Mouse (Mus musculus) embryonic facial prominence, embryonic 14.5 days (tissue): ENCODE results near the gene Aurka. TPM values are rescaled to one million over a fixed set of nuclear protein-coding genes. Genes with fewer than 3 reads are reported as not detected.

Source experiments
- ATAC-seq: fragments of 200-750 bp; cut with Nextera tagmentation; 2 replicates; pipeline ENCODE4 v1.8.0; 2017; ENCODE audit warnings: low read depth, moderate number of reproducible peaks, moderate TSS enrichment
- DNase-seq: peaks from one replicate; pipeline ENCODE4 v3.0.0-alpha.2; 2015; ENCODE audit warnings: low spot score
- H3K27ac ChIP-seq: fragments of 300-500 bp; sonication (generic); replicated peaks from 2 replicates; pipeline ENCODE4 v1.5.1; 2014; ENCODE audit warnings: low read depth, mild to moderate bottlenecking, low read length, moderate library complexity
- H3K27me3 ChIP-seq: fragments of 300-500 bp; sonication (generic); replicated peaks from 2 replicates; pipeline ENCODE4 v1.6.1; 2014; ENCODE audit warnings: low read length; ENCODE audit not compliant: control insufficient read depth, insufficient read depth
- H3K36me3 ChIP-seq: fragments of 300-500 bp; sonication (generic); 2 replicates; pipeline ENCODE4 v1.6.1; 2014; ENCODE audit warnings: low read length, mixed read lengths; ENCODE audit not compliant: control insufficient read depth, insufficient read depth
- H3K4me1 ChIP-seq: fragments of 300-500 bp; sonication (generic); 2 replicates; pipeline ENCODE4 v1.6.1; 2014; ENCODE audit warnings: antibody characterized with exemption, low read length; ENCODE audit not compliant: control insufficient read depth, insufficient read depth
- H3K4me2 ChIP-seq: fragments of 300-500 bp; sonication (generic); 2 replicates; pipeline ENCODE4 v1.6.1; 2014; ENCODE audit warnings: low read depth, mild to moderate bottlenecking, low read length, moderate library complexity, mixed read lengths
- H3K4me3 ChIP-seq: fragments of 300-500 bp; sonication (generic); 2 replicates; pipeline ENCODE4 v1.5.1; 2014; ENCODE audit warnings: low read depth, mild to moderate bottlenecking, low read length
- H3K9ac ChIP-seq: fragments of 300-500 bp; sonication (generic); 2 replicates; pipeline ENCODE4 v1.6.1; 2014; ENCODE audit warnings: low read depth, mild to moderate bottlenecking, low read length, moderate library complexity, mixed read lengths
- H3K9me3 ChIP-seq: fragments of 300-500 bp; sonication (generic); 2 replicates; pipeline ENCODE4 v1.6.1; 2016; ENCODE audit warnings: low read length; ENCODE audit not compliant: control insufficient read depth
- WGBS: fragments of 180-500 bp; shearing (Covaris S2); extraction: QIAGEN DNeasy Blood & Tissue Kit; methylation state at CpG from one replicate; pipeline ENCODE4 v1.1.7; 2014; 5-methylcytosine and 5-hydroxymethylcytosine counted together
- polyA plus RNA-seq: library from polyadenylated mRNA; unstranded; fragments of >200 nt; fragmentation: Nextera tagmentation; extraction: Ambion mirVana; gene quantifications from 2 replicates; pipeline ENCODE4 v1.2.1, GENCODE M21; 2014

The Aurka gene
- polyA plus RNA-seq, 1 experiment from 2014 or later: 79.2 TPM

DNA sequence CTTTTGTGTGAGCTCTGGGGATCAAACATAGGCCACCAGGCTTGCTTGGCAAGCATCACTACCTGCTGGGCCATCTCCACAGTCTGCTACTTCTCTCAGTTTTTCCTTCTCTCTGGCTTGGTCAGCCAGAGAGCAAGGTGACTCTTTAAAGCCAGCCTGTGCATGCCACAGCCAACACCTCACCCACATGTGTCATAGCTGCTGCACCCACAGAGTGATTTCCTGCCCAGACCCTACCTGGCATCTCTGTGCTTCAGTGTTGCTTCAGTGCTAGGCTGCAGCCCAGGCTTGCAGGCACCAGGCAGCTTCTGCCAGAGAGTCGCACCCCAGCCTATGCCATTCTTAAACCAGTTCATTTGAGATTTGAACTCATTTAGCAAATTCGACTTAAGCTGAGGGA lies 37.2 kb upstream of the Aurka start:
- Histone ChIP-seq H3K36me3 (no peaks in the 10 kb centered on the region), H3K4me3 (no peak overlapping the region), H3K27me3 (no peaks in the 10 kb centered on the region), H3K27ac (no peak overlapping the region), H3K9me3 (no peaks in the 10 kb centered on the region), H3K4me1 (no peaks in the 10 kb centered on the region), H3K9ac (no peak overlapping the region), H3K4me2 (no peak overlapping the region)
- WGBS: 77% methylated on average over 2 of the region's 2 CpGs
- ATAC-seq (no peak), DNase-seq (no peak)

DNA sequence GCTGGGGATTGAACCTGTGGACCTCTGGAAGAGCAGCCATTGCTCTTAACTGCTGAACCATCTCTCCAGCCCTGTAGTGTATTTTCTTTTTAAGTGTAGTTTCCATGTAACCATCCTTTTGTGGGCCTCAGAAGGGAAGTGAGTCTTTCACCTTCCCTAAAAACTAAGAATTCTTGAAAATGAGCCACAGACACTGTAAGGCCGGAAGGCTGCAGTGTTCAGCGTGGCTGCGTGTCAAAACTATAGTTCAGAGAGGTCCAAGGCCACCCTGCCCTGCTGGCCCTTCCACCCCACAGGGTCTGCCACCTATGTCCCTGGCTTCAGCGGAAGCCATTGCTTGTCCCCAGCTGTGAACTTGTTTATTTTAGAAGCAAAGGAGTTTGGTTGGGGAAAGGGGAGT lies 35.8 kb upstream of the Aurka start:
- Histone ChIP-seq H3K9ac (no peak overlapping the region), H3K9me3 (no peaks in the 10 kb centered on the region), H3K27me3 (no peaks in the 10 kb centered on the region), H3K4me2 (no peak overlapping the region), H3K36me3 (no peaks in the 10 kb centered on the region), H3K27ac (no peak overlapping the region), H3K4me3 (no peak overlapping the region), H3K4me1 (no peaks in the 10 kb centered on the region)
- ATAC-seq (no peak), DNase-seq (no peak)
- WGBS: 68% methylated on average over 4 of the region's 4 CpGs

DNA sequence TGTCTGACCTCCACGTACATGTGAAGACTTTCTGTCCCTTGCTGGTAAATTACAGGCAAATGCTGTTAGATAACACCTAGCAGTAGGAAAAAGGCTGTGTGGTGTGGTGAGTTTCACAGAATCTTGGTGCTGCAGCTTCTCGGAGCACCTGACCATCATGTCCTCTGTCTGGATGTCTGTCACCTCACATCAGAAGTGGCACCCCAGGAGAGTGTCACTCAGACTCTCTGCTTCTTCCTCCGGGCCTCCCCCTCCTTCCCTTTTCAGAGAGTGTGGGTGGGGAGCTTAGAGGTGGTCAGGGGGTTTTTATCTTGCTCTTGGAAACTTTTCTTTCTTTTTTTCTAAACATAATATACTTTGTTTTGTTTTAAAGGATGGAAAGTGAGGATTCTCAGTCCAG lies 34.7 kb upstream of the Aurka start:
- ATAC-seq: no peak

DNA sequence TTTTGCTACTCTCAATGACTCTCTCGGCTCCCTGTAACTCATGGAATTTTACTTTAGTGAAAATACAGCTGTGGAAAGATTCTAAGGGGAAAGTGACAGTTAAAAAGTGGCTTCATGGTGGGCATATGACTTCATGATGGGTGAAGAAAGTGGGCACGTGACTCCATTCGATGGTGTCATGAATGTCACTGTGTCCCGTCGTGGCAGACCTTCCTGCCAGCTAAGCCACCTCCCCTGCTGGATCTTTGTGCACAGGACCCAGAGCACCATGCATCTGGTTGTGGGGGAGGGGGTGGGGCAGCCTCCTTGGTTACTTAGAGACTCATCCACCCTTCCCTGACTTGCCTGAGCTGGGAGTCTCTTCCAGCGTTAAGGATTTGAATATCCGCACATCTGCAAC lies 33.9 kb upstream of the Aurka start:
- no peaks in the 10 kb centered on the region for H3K36me3 ChIP-seq
- no peak overlapping the region for H3K4me2 ChIP-seq
- WGBS: 59% methylated on average over 7 of the region's 7 CpGs
- ATAC-seq (no peak), DNase-seq (no peak)
- H3K9me3 ChIP-seq: no peaks in the 10 kb centered on the region
- H3K27ac ChIP-seq: no peak overlapping the region
- H3K4me3 ChIP-seq: no peak overlapping the region
- H3K9ac ChIP-seq: no peak overlapping the region
- H3K4me1 ChIP-seq: no peaks in the 10 kb centered on the region
- no peaks in the 10 kb centered on the region for H3K27me3 ChIP-seq

More for the DNA sequence above, 34.7 kb upstream of the Aurka start:
- Histone ChIP-seq H3K9ac (no peak overlapping the region), H3K36me3 (no peaks in the 10 kb centered on the region), H3K4me3 (no peak overlapping the region), H3K27ac (no peak overlapping the region), H3K9me3 (no peaks in the 10 kb centered on the region), H3K27me3 (no peaks in the 10 kb centered on the region), H3K4me2 (no peak overlapping the region), H3K4me1 (no peaks in the 10 kb centered on the region)
- DNase-seq: no peak
- 65% methylated on average over 3 of the region's 3 CpGs for WGBS

DNA sequence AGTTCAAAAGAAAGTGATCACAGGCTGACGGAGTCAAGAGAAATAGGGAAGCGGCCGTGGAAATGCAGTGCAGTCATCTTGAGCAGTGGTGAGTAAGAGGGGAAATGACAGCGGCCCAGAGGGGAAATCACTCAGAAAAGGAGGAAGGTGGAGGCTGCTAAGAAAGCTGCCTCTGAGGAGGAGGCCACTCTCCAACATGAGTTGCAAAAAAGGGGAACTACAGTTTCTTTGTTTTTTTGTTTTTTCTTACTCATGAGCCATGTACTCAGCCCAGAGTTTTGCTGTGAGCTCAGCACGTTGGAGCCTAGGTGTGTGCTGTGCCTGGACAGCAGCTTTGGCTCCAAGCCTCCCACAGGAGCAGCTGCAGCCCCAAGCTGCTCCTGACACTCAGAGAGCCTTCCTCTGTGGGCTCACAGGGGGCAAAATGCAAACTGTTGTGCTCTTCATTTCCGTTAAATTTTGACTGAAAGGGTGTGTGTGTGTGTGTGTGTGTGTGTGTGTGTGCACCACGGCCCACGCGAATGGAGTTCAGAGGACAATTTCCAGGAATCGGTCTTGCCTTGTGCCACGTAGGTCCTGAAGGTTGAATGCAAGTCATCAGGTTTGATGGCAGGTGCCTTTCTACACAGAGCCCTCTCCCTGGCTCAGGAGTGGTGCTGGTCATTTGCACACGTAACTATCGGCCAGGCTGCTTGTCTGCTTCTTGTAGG lies 30.9 kb upstream of the Aurka start:
- ATAC-seq (no peak), DNase-seq (peak; percentile 36)
- Histone ChIP-seq H3K4me1 (no peaks in the 10 kb centered on the region), H3K4me3 (no peak overlapping the region), H3K9me3 (no peaks in the 10 kb centered on the region), H3K36me3 (no peaks in the 10 kb centered on the region), H3K27ac (no peak overlapping the region), H3K9ac (no peak overlapping the region), H3K4me2 (no peak overlapping the region), H3K27me3 (no peaks in the 10 kb centered on the region)
- WGBS: 62% methylated on average over 13 of the region's 13 CpGs

DNA sequence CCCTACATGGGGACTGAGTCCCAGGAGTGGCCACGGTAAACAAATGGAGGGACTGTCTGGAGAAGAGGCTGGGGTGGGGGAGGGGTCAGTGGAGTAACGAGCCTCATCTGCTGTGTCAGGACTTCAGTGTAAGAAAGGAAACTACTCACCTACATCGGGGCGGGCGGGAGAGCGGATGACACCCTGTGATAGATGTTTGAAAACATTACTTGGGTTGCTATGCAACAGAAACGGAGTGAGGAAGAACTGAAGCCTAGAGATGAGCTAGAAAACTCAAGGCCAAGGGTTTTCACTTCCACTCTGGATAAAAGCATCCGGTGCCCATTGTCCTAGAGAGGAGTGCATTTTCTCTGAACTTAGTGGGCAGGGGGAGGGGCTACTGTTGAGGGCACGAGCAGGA lies 29.6 kb upstream of the Aurka start:
- ATAC-seq: no peak
- Histone ChIP-seq H3K4me2 (no peak overlapping the region), H3K27ac (no peak overlapping the region), H3K36me3 (no peaks in the 10 kb centered on the region), H3K9ac (no peak overlapping the region), H3K4me3 (no peak overlapping the region), H3K9me3 (no peaks in the 10 kb centered on the region), H3K27me3 (no peaks in the 10 kb centered on the region), H3K4me1 (no peaks in the 10 kb centered on the region)
- WGBS: 42% methylated on average over 9 of the region's 9 CpGs
- DNase-seq: no peak

DNA sequence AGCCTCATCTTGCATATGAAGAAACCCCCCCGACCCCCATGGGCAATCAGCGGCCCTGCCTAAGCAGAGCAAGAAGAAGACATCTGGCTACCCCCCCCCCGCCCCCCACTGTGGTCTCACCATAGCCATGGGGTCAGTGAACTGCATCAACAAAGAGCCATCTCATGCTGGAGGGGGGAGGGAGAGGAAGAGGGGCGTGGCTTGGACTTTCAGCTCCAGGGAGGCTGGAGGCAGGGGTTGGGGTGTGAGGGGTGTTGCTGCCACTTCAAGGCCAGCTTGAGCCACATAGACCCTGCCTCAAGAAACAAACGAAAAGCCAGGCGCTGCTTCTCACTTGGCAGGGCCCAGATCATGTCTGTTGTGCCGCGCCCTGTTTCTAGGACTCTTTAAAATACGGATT lies 25.6 kb upstream of the Aurka start:
- Histone ChIP-seq H3K27ac (no peak overlapping the region), H3K4me1 (no peaks in the 10 kb centered on the region), H3K9me3 (no peaks in the 10 kb centered on the region), H3K9ac (no peak overlapping the region), H3K36me3 (no peaks in the 10 kb centered on the region), H3K4me3 (no peak overlapping the region), H3K27me3 (no peaks in the 10 kb centered on the region), H3K4me2 (no peak overlapping the region)
- DNase-seq (no peak), ATAC-seq (no peak)
- WGBS: 46% methylated on average over 9 of the region's 9 CpGs

DNA sequence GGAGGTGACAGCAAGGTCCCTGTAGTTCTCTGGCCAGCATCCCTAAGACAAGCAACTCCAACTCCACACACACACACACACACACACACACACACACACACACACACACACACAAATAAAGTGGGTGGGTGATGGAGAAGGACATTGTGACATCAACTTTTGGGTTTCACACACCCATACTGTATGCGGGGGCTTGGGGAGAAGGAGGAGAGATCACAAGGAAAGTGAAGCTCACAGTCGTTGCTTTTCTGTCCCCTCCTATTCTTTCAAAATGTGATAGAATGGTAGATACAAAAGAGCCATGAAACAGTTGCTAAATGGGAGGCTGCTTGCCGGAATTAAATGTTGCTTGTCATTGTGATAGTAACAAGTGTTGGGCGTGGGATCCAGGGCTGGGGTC lies 24.3 kb upstream of the Aurka start:
- Histone ChIP-seq H3K4me2 (no peak overlapping the region), H3K36me3 (no peaks in the 10 kb centered on the region), H3K27me3 (no peaks in the 10 kb centered on the region), H3K9me3 (no peaks in the 10 kb centered on the region), H3K9ac (no peak overlapping the region), H3K27ac (no peak overlapping the region), H3K4me1 (no peaks in the 10 kb centered on the region), H3K4me3 (no peak overlapping the region)
- DNase-seq: no peak
- no peak for ATAC-seq
- WGBS: 78% methylated on average over 4 of the region's 4 CpGs

DNA sequence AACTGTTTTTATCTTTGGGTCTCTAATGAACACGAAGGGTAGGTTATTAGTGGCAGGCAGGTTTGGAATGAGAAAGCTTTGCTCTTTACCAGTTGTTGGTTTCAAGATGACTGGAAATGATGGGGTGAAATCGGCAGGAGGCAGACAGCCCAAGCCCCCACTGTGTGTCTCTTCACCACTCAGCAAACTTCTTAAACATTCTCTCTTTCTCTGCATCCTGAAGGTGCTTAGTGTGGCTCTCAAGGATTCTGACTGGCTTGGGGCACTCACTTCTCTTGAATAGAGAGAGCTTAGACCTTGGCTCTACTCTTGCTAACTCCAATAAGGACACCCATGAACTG lies 23.7 kb upstream of the Aurka start:
- Histone ChIP-seq H3K4me2 (no peak overlapping the region), H3K9me3 (no peaks in the 10 kb centered on the region), H3K4me1 (no peaks in the 10 kb centered on the region), H3K36me3 (no peaks in the 10 kb centered on the region), H3K9ac (no peak overlapping the region), H3K4me3 (no peak overlapping the region), H3K27me3 (no peaks in the 10 kb centered on the region), H3K27ac (no peak overlapping the region)
- DNase-seq (no peak), ATAC-seq (no peak)
- 72% methylated on average over 2 of the region's 2 CpGs for WGBS
